ENCODE assay signal across 7 mouse cellular contexts in the genomic region with DNA sequence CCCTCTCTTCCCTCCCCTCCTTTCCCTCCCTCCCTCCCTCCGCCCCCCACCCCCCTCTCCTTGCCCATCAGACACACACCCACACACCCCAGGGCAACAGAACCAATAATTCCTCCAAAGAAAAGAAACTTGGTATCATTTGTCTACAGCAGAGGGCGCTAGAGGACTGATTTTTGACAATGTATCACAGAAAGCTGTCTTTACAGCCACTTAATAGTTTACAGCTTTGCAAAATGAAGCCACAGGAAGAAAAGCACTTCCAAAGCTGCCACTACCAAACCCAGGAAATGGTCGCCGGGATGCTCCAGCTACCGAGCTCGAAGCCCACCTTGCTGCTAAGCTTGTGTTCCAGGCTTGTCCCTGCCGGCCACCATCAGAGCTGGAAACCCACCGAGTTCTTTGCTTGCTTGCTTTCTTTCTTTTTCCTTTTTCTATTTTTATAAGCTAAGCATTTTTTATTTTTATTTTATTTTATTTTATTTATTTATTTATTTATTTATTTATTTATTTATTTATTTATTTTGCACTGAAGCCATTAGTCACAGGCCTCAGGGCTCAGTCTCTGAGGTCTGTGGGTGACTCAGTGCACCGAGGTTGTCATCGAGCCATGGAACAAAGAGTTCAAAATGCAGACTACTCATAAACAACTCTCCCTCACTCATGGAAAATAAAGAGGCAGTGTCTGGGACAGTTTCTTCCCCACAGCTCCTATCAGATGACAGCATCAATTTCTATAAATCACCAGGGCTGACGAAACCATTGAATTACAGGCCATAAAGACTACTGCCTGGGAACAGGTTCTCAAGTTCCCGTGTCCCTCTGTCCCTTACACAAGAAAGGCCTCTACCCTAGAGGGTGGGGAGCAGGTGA.
DNase-seq lines count a peak whose midpoint lies in the region; ATAC-seq and TF ChIP-seq lines count a peak whose summit lies in the region.

No protein-coding gene starts in this region.

- no peaks in the 10 kb centered on the region for H3K27me3 ChIP-seq in thymus, adult 2 months (ENCODE audit: control insufficient read depth, insufficient read depth, low read length)
- no peaks in the 10 kb centered on the region for H3K27me3 ChIP-seq in kidney, adult 2 months (replicated peaks; ENCODE audit: control insufficient read depth, insufficient read depth, low read length)
- peaks cover 11% of the 10 kb centered on the region for H3K27me3 ChIP-seq in limb, embryonic 13.5 days

- 0 out of 2 replicates have a peak, but pooled peaks have one; percentile 28 for TF ChIP-seq CTCF in thymus, adult 2 months (IDR thresholded peaks at IDR 0.05; ENCODE audit: borderline replicate concordance, control insufficient read depth, extremely low read depth, insufficient read depth, low read length, poor library complexity)
- TF ChIP-seq CTCF in kidney, adult 2 months (conservative IDR thresholded peaks at IDR 0.05; ENCODE audit: insufficient read depth, insufficient read length, low read depth, low read length) = 0 out of 2 replicates have a peak, but pooled peaks have one; percentile 8

- H3K27ac ChIP-seq in thymus, adult 2 months (ENCODE audit: control insufficient read depth, insufficient read depth, low read length) = no peak overlapping the region
- H3K27ac ChIP-seq in kidney, adult 2 months (ENCODE audit: insufficient read depth, low read depth, low read length) = no peak overlapping the region
- no peak overlapping the region for H3K27ac ChIP-seq in limb, embryonic 13.5 days

- no peaks in the 10 kb centered on the region for H3K4me1 ChIP-seq in thymus, adult 2 months (replicated peaks; ENCODE audit: control insufficient read depth, insufficient read depth, low read length)
- no peaks in the 10 kb centered on the region for H3K4me1 ChIP-seq in kidney, adult 2 months (ENCODE audit: control insufficient read depth, insufficient read depth, low read length)
- H3K4me1 ChIP-seq in limb, embryonic 13.5 days = peaks cover 4% of the 10 kb centered on the region

- DNase-seq in thymus, adult 2 months = peak; percentile 59
- DNase-seq in thymus, adult 18-20 months = no peak
- peak; percentile 73 for DNase-seq in adrenal gland, adult 2 months
- peak; percentile 72 for DNase-seq in embryo, embryonic 11.5 days (ENCODE audit: low read depth, low spot score)
- peak; percentile 69 for DNase-seq in kidney, adult 2 months
- DNase-seq in skeletal muscle tissue, adult 2 months (ENCODE audit: low read depth, low spot score) = peak; percentile 49

- H3K36me3 ChIP-seq in thymus, adult 2 months (ENCODE audit: control insufficient read depth, insufficient read depth, low read length) = peaks cover 3% of the 10 kb centered on the region; the same call in 1 of the 2 replicates
- H3K36me3 ChIP-seq in kidney, adult 2 months (ENCODE audit: control insufficient read depth, insufficient read depth, low read length) = no peaks in the 10 kb centered on the region
- no peaks in the 10 kb centered on the region for H3K36me3 ChIP-seq in limb, embryonic 13.5 days

- no peaks in the 10 kb centered on the region for H3K9me3 ChIP-seq in limb, embryonic 13.5 days

- H3K9ac ChIP-seq in limb, embryonic 13.5 days = no peak overlapping the region

- no peak for TF ChIP-seq POLR2A in thymus, adult 2 months (IDR thresholded peaks at IDR 0.05; ENCODE audit: control insufficient read depth, extremely low read depth, insufficient read depth, low read length, poor library complexity)
- no peak for TF ChIP-seq POLR2A in kidney, adult 2 months (IDR thresholded peaks at IDR 0.05; ENCODE audit: low read depth, low read length)

- peak; percentile 32; the same call in 1 of the 2 replicates for ATAC-seq in limb, embryonic 13.5 days (ENCODE audit: low FRiP score, low read depth)

- no peak overlapping the region for H3K4me3 ChIP-seq in thymus, adult 2 months (ENCODE audit: control insufficient read depth, insufficient read depth, low read length)
- no peak overlapping the region for H3K4me3 ChIP-seq in kidney, adult 2 months (ENCODE audit: insufficient read depth, low read depth, low read length)
- no peak overlapping the region for H3K4me3 ChIP-seq in limb, embryonic 13.5 days

- 48% methylated on average over 11 of the region's 12 CpGs for WGBS in thymus, adult 2 months
- WGBS in kidney, adult 2 months = 35% methylated on average over 11 of the region's 12 CpGs
- WGBS in limb, embryonic 13.5 days = 23% methylated on average over 11 of the region's 12 CpGs

- H3K4me2 ChIP-seq in limb, embryonic 13.5 days (replicated peaks) = peak overlapping the region; percentile 45

Comparison
In these comparisons a context has a peak if more than half of its experiments do, and no peak if none do; other contexts are left out.
1. DNase-seq: peak in thymus, adult 2 months (single experiment), adrenal gland, adult 2 months (single experiment), embryo, embryonic 11.5 days (single experiment), kidney, adult 2 months (single experiment) and skeletal muscle tissue, adult 2 months (single experiment); none in thymus, adult 18-20 months (0 of 2).